Mouse (Mus musculus) C2C12 (cell line): ENCODE data around the gene Ahrr.

ENCODE experiments used
- CTCF ChIP-seq: IDR thresholded peaks from one replicate; pipeline ENCODE4 v1.5.1; 2011; ENCODE audit not compliant: control insufficient read depth, insufficient read depth, insufficient read length
- MAX ChIP-seq: IDR thresholded peaks from one replicate; pipeline ENCODE4 v1.6.1; 2011; ENCODE audit warnings: mild to moderate bottlenecking, control low read depth
- MYOG ChIP-seq: IDR thresholded peaks from one replicate; pipeline ENCODE4 v1.6.1; 2011; ENCODE audit not compliant: control insufficient read depth, insufficient read length; ENCODE audit errors: extremely low read depth
- USF1 ChIP-seq: IDR thresholded peaks from one replicate; pipeline ENCODE4 v1.6.1; 2011; ENCODE audit warnings: low read depth, mild to moderate bottlenecking, control low read depth, moderate library complexity

DNA sequence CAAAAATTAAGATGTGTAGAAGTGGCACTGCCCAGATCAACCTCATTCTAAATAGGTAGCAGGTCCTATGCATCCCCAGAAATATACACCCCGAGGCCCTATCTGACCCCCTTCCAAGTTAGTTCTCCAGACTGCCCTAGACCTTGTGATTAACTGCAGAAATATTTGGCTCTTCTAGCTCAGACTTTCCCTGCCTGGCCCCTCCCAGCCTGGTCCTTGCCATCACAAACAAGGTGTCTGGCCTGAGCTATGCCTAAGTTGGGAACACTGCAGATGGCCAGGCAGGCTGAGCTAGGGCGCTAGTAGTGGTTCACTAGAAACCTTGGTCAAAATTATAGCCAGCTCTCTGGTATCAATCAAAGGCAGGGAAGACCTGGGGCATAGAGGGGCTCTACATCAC is 124.6 kb downstream of the Ahrr start:
- TF ChIP-seq CTCF: no peak
- TF ChIP-seq USF1: no peak
- no peak for TF ChIP-seq MAX
- no peak for TF ChIP-seq MYOG
